Mouse (Mus musculus): Measurements from ENCODE around the gene Tmem87b. TPM values are rescaled to one million over a fixed set of nuclear protein-coding genes. Genes with fewer than 3 reads are reported as not detected.

The Tmem87b gene
- total and polyA plus RNA-seq, 2 experiments from 2014 or later, result 27.7 to 34.8 TPM

DNA sequence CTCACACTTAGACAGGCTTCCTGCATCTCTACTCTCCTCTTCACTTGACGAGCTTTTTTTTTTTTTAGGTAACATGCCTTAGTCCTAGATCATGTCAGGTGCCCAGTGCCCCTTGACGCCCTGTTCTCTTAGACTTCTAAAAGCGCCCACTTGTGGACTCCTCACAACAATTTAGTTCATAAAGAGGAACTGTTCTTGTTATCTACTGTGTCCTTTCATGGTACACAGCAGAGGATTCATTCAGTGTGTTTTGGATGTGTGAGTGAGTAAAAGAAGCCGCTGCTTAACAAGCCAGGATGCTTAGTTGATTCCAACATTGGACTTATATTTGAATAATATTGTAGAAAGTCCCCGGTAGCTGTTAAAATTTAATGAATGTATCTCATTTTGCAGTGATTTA is 6.0 kb downstream of the Tmem87b start:
- no peak for DNase-seq (ENCODE audit: low spot score)
- no peak overlapping the region for H3K4me2 ChIP-seq (ENCODE audit: low read depth, low read length, poor library complexity, severe bottlenecking)
- H3K27ac ChIP-seq (ENCODE audit: low read depth, low read length), result no peak overlapping the region
- H3K9me3 ChIP-seq (ENCODE audit: low read length), result no peaks in the 10 kb centered on the region
- no peaks in the 10 kb centered on the region; the same call in 1 of the 2 replicates for H3K4me1 ChIP-seq (ENCODE audit: insufficient read depth, low read length)
- 88% methylated on average over 5 of the region's 5 CpGs for WGBS
- H3K27me3 ChIP-seq (ENCODE audit: insufficient read depth, low read length), result no peaks in the 10 kb centered on the region
- H3K4me3 ChIP-seq (ENCODE audit: low read depth, low read length), result no peak overlapping the region
- ATAC-seq (ENCODE audit: low FRiP score), result no peak
- no peak for TF ChIP-seq CTCF (IDR thresholded peaks at IDR 0.05)
- peaks cover 5% of the 10 kb centered on the region; the same call in 1 of the 2 replicates for H3K36me3 ChIP-seq (ENCODE audit: insufficient read depth, low read length)
- no peak overlapping the region for H3K9ac ChIP-seq (replicated peaks; ENCODE audit: low read length, poor library complexity, severe bottlenecking)

DNA sequence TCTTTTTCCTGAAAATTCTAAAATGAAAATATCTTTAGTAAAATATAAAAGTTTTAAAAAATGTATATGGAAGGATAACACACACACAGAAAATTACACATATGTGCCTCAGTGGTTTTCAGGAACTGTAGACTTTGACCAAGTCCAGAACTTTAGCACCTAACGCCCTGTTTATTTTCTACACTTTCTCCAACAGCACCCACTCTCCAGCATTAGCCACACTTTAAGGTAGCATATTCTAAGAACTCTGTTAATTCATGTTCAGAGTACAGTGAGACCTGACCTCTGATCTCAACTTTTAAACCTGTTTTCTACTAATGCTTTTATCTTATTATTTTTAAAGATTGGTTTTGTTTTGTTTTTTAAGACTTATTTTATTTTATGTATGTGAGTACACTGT is 9.9 kb downstream of the Tmem87b start:
- H3K4me2 ChIP-seq (ENCODE audit: low read depth, low read length, poor library complexity, severe bottlenecking), result no peak overlapping the region
- H3K36me3 ChIP-seq (ENCODE audit: insufficient read depth, low read length), result peaks cover 24% of the 10 kb centered on the region; the same call in 1 of the 2 replicates
- H3K9me3 ChIP-seq (ENCODE audit: low read length), result no peaks in the 10 kb centered on the region
- WGBS, result 95% methylated on average over 1 of the region's 1 CpGs
- H3K4me3 ChIP-seq (ENCODE audit: low read depth, low read length), result no peak overlapping the region
- DNase-seq (ENCODE audit: low spot score), result no peak
- no peaks in the 10 kb centered on the region for H3K27me3 ChIP-seq (ENCODE audit: insufficient read depth, low read length)
- H3K9ac ChIP-seq (replicated peaks; ENCODE audit: low read length, poor library complexity, severe bottlenecking), result no peak overlapping the region
- no peaks in the 10 kb centered on the region for H3K4me1 ChIP-seq (ENCODE audit: insufficient read depth, low read length)
- H3K27ac ChIP-seq (ENCODE audit: low read depth, low read length), result no peak overlapping the region
- ATAC-seq (ENCODE audit: low FRiP score), result no peak
- TF ChIP-seq CTCF (IDR thresholded peaks at IDR 0.05), result no peak

DNA sequence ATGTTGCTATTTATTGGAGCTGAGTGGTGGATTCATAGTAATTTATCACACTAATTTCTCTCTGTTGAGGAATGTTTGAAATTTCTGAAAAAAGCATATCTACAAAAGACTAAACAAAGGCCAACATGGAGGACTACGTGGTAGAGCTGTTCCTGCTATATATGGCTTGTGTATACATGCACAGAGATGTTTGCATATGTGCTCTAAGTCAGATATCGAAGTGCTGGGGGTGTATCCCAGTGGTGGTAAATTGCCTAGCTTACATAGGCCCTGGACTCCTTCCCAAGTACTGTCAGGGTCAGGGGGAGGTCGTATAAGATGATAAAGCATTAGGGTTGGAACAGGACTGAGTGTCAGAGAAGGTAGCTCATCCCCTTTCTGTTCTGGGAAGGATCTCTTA is 14.7 kb downstream of the Tmem87b start:
- H3K27me3 ChIP-seq (ENCODE audit: insufficient read depth, low read length), result no peaks in the 10 kb centered on the region
- no peak for TF ChIP-seq CTCF (IDR thresholded peaks at IDR 0.05)
- ATAC-seq (ENCODE audit: low FRiP score) (no peak), DNase-seq (ENCODE audit: low spot score) (no peak)
- no peak overlapping the region for H3K4me2 ChIP-seq (ENCODE audit: low read depth, low read length, poor library complexity, severe bottlenecking)
- no peak overlapping the region for H3K27ac ChIP-seq (ENCODE audit: low read depth, low read length)
- no peak overlapping the region for H3K4me3 ChIP-seq (ENCODE audit: low read depth, low read length)
- H3K4me1 ChIP-seq (ENCODE audit: insufficient read depth, low read length), result no peaks in the 10 kb centered on the region
- H3K9me3 ChIP-seq (ENCODE audit: low read length), result no peaks in the 10 kb centered on the region
- 95% methylated on average over 3 of the region's 3 CpGs for WGBS
- H3K9ac ChIP-seq (replicated peaks; ENCODE audit: low read length, poor library complexity, severe bottlenecking), result no peak overlapping the region
- H3K36me3 ChIP-seq (ENCODE audit: insufficient read depth, low read length), result peaks cover 60% of the 10 kb centered on the region

DNA sequence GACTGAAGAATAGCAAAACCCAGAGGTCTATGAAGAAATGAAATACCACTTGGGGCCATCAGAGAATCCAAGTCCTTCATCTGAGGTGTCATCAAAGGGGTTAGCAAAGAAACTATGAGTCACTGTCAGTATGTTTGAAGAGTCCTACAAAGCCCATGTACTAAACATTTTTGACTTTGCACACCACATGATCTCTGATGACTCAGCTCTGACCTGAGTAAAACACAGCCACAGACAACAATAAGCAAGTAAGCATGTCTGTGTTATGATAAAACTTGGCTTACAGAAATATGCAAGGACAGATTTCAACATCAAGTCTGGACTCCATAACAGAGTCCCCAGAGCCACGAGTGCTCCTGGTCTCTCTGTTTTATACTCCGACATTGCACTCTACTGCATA is 15.1 kb downstream of the Tmem87b start:
- WGBS, result 99% methylated on average over 2 of the region's 2 CpGs
- TF ChIP-seq CTCF (IDR thresholded peaks at IDR 0.05), result no peak
- Histone ChIP-seq H3K4me2 (ENCODE audit: low read depth, low read length, poor library complexity, severe bottlenecking) (no peak overlapping the region), H3K4me1 (ENCODE audit: insufficient read depth, low read length) (no peaks in the 10 kb centered on the region), H3K9me3 (ENCODE audit: low read length) (no peaks in the 10 kb centered on the region), H3K27me3 (ENCODE audit: insufficient read depth, low read length) (no peaks in the 10 kb centered on the region), H3K4me3 (ENCODE audit: low read depth, low read length) (no peak overlapping the region), H3K27ac (ENCODE audit: low read depth, low read length) (no peak overlapping the region), H3K36me3 (ENCODE audit: insufficient read depth, low read length) (peaks cover 62% of the 10 kb centered on the region), H3K9ac (replicated peaks; ENCODE audit: low read length, poor library complexity, severe bottlenecking) (no peak overlapping the region)
- DNase-seq (ENCODE audit: low spot score) (no peak), ATAC-seq (ENCODE audit: low FRiP score) (no peak)

DNA sequence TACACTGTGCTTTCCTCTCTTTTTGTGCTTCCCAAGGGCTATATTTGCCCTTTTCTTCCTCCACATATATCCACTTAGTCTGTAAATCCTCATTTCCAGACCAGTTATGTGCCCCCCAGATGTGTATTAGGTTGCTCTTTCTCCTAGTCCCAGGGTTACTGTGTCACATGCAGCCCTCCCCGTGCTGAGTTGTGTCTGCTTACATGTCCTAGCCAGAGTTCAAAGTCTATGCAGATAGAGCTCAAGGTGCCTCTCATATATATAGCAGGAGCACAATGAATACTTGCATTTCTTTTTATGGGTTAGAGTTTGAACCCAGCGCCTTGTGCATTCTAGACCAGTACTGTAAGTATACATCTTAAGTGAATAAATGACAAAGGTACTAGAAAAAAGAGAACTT is 15.5 kb downstream of the Tmem87b start:
- no peaks in the 10 kb centered on the region for H3K9me3 ChIP-seq (ENCODE audit: low read length)
- no peak overlapping the region for H3K9ac ChIP-seq (replicated peaks; ENCODE audit: low read length, poor library complexity, severe bottlenecking)
- ATAC-seq (ENCODE audit: low FRiP score) (no peak), DNase-seq (ENCODE audit: low spot score) (no peak)
- TF ChIP-seq CTCF (IDR thresholded peaks at IDR 0.05), result no peak
- no peak overlapping the region for H3K4me2 ChIP-seq (ENCODE audit: low read depth, low read length, poor library complexity, severe bottlenecking)
- peaks cover 64% of the 10 kb centered on the region for H3K36me3 ChIP-seq (ENCODE audit: insufficient read depth, low read length)
- WGBS, result 96% methylated on average over 2 of the region's 2 CpGs
- no peaks in the 10 kb centered on the region for H3K27me3 ChIP-seq (ENCODE audit: insufficient read depth, low read length)
- H3K4me3 ChIP-seq (ENCODE audit: low read depth, low read length), result no peak overlapping the region
- no peak overlapping the region for H3K27ac ChIP-seq (ENCODE audit: low read depth, low read length)
- no peaks in the 10 kb centered on the region for H3K4me1 ChIP-seq (ENCODE audit: insufficient read depth, low read length)

DNA sequence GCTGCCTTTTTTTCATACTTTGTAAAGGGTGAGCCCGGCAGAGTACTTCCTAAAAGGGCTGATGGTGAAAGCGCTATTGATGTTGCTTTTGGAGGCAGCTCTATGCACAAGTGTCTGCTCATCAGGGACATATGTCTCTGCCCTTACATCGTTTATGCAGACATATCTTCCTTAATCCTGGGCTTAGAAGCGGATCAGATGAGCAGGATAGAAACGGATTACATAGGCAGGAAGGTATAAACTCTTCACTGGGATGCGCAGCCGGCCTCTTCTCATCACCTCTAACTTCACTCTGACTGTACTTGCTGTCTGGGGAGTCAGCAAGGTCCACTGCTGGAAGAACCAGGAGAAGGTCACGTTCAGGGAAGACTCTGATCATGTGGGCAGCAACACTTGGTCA is 19.6 kb downstream of the Tmem87b start:
- TF ChIP-seq CTCF (IDR thresholded peaks at IDR 0.05), result no peak
- H3K36me3 ChIP-seq (ENCODE audit: insufficient read depth, low read length), result peaks cover 60% of the 10 kb centered on the region
- no peak overlapping the region for H3K4me2 ChIP-seq (ENCODE audit: low read depth, low read length, poor library complexity, severe bottlenecking)
- WGBS, result 90% methylated on average over 8 of the region's 8 CpGs
- no peaks in the 10 kb centered on the region for H3K9me3 ChIP-seq (ENCODE audit: low read length)
- H3K27me3 ChIP-seq (ENCODE audit: insufficient read depth, low read length), result no peaks in the 10 kb centered on the region
- no peaks in the 10 kb centered on the region for H3K4me1 ChIP-seq (ENCODE audit: insufficient read depth, low read length)
- no peak overlapping the region for H3K4me3 ChIP-seq (ENCODE audit: low read depth, low read length)
- no peak overlapping the region for H3K9ac ChIP-seq (replicated peaks; ENCODE audit: low read length, poor library complexity, severe bottlenecking)
- no peak overlapping the region for H3K27ac ChIP-seq (ENCODE audit: low read depth, low read length)
- ATAC-seq (ENCODE audit: low FRiP score) (no peak), DNase-seq (ENCODE audit: low spot score) (no peak)

Data from midbrain, postnatal 0 days (tissue).